Mouse (Mus musculus): Measurements from ENCODE around the gene Cdc42ep4. TPM values are rescaled to one million over a fixed set of nuclear protein-coding genes. Genes with fewer than 3 reads are reported as not detected.

The Cdc42ep4 gene
- polyA plus RNA-seq, 1 experiment from 2014 or later = 102 TPM

DNA sequence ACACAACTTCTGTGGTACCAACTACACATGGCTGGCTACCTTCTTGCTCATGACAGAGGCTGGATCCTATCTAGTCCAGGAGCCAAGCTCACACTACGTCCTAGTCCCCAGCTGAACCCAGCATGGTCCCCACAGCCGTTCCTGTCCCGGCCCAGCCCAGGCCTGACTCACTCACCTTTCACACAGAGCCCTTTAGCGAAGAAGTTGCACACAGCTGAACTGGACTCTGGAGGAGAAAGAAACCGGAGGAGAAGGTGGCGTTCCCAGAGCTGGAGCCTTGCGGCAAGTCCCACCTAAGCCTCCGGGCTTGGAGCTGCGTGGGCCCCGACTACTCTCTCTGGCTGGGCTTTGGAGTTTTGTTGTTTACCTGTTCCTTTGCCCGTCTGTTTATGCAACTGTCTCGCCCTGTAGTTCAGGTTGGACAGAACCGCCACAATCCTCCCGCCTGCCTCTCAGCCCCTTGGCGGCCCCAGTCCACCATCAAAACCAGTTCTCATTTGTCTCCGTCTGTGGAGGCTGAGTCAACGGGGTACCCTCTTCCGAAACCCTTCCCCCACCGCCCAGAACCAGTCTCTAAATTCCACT lies 43.0 kb downstream of the Cdc42ep4 start:
- no peak overlapping the region for H3K4me3 ChIP-seq
- H3K27ac ChIP-seq = no peak overlapping the region
- peaks cover 15% of the 10 kb centered on the region; the same call in 1 of the 2 replicates for H3K27me3 ChIP-seq
- H3K36me3 ChIP-seq = peaks cover 9% of the 10 kb centered on the region
- no peak overlapping the region for H3K9ac ChIP-seq
- 45% methylated on average over 19 of the region's 19 CpGs for WGBS
- no peaks in the 10 kb centered on the region for H3K9me3 ChIP-seq
- no peak for ATAC-seq (ENCODE audit: low FRiP score, low read depth)
- peaks cover 28% of the 10 kb centered on the region for H3K4me1 ChIP-seq
- no peak overlapping the region for H3K4me2 ChIP-seq (replicated peaks)

DNA sequence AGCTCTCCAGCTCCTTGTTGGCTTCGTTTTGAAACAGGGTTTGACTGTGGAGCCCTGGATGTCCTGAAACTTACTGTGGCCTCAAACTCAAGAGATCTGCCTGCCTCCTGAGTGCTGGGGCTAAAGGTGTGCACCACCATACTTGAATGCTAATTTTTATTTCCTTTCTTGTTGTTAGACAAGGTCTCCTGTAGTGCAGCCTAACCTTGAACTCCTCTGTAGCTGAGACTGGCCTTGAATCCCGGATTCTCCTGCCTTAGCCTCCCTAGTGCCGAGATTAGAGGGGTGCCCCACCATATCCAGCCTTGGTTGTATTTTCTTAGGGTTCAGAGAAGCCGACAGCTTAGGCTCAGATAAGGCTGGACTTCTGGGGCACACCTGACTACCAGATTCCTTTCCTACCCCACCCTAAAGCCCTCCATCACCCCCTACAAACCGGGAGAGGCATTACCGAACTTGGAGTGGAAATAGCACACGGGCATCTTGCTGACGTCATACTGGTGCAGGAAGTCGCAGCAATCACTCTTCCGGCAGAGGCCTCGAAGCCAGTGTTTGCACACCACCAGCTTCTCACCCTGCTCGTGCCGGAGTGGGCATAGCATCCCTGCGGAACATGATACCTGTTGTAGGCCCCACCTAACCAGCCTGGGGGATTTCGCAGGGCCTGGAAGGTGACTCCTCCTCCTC lies 45.6 kb downstream of the Cdc42ep4 start:
- no peak for ATAC-seq (ENCODE audit: low FRiP score, low read depth)
- H3K4me3 ChIP-seq = no peak overlapping the region
- H3K9ac ChIP-seq = no peak overlapping the region
- H3K36me3 ChIP-seq = peaks cover 10% of the 10 kb centered on the region
- H3K27me3 ChIP-seq = peaks cover 15% of the 10 kb centered on the region; the same call in 1 of the 2 replicates
- no peaks in the 10 kb centered on the region for H3K9me3 ChIP-seq
- H3K4me1 ChIP-seq = peaks cover 28% of the 10 kb centered on the region
- H3K4me2 ChIP-seq (replicated peaks) = no peak overlapping the region
- WGBS = 84% methylated on average over 15 of the region's 15 CpGs
- H3K27ac ChIP-seq = no peak overlapping the region

DNA sequence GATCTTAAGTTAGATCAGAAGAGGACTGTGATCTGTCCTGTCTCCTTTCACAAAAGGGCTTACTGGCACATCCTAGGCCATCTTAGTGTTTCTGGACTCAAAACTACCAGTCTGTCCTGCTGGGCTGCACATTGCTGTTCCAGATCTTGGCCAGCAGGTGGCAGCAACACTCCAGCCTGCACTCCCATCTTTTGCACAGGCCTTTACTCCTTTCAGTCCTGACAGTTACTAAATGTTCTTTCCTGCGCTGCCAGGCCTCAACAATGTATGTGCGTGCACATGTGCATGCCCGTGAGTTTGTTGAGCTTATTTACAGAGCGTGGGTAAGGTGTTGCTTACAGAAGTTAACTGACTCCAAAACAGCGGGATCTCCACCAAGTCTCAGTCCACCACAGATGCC lies 47.9 kb downstream of the Cdc42ep4 start:
- Histone ChIP-seq H3K4me2 (replicated peaks) (no peak overlapping the region), H3K27me3 (0 out of 2 replicates have a peak, but pooled peaks cover 3% of the 10 kb centered on the region), H3K36me3 (peaks cover 20% of the 10 kb centered on the region), H3K4me1 (peaks cover 6% of the 10 kb centered on the region), H3K27ac (no peak overlapping the region), H3K9ac (no peak overlapping the region), H3K9me3 (no peaks in the 10 kb centered on the region), H3K4me3 (no peak overlapping the region)
- 29% methylated on average over 5 of the region's 5 CpGs for WGBS
- peak; percentile 55; the same call in 1 of the 2 replicates for ATAC-seq (ENCODE audit: low FRiP score, low read depth)

DNA sequence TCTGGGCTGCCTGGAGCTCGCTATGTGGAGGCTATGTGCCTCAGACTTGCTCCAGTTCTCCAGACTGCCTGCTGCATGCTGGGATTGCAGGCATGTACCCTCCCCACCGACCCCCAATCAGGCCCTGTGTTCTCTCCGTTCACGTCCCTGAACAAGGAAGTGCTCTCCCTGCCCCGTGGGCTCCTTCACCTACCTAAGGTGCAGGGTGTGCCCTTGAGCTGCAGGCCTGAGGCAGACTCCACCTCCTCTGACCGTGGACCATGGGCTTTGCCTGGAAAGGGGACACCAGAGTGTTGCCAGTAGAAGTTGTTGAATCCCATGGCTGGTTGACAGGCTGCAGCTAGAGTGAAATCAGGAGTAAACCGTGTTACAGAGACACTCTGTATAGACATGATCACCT lies 52.0 kb downstream of the Cdc42ep4 start:
- no peak overlapping the region for H3K4me3 ChIP-seq
- WGBS = 77% methylated on average over 7 of the region's 7 CpGs

GRCm38 (mm10) chr11:113698013-113698545 lies 53.6 kb downstream of the Cdc42ep4 start:
- no peak for ATAC-seq (ENCODE audit: low FRiP score, low read depth)
- WGBS = 87% methylated on average over 12 of the region's 12 CpGs
- Histone ChIP-seq H3K9ac (no peak overlapping the region), H3K4me2 (replicated peaks) (no peak overlapping the region), H3K9me3 (no peaks in the 10 kb centered on the region), H3K4me3 (no peak overlapping the region), H3K36me3 (peaks cover 65% of the 10 kb centered on the region), H3K27ac (no peak overlapping the region), H3K4me1 (no peaks in the 10 kb centered on the region), H3K27me3 (no peaks in the 10 kb centered on the region)

More for the DNA sequence above, 52.0 kb downstream of the Cdc42ep4 start:
- Histone ChIP-seq H3K36me3 (peaks cover 50% of the 10 kb centered on the region), H3K9me3 (no peaks in the 10 kb centered on the region), H3K4me1 (0 out of 2 replicates have a peak, but pooled peaks cover 4% of the 10 kb centered on the region), H3K27me3 (no peaks in the 10 kb centered on the region), H3K27ac (no peak overlapping the region), H3K4me2 (replicated peaks) (no peak overlapping the region), H3K9ac (no peak overlapping the region)
- ATAC-seq (ENCODE audit: low FRiP score, low read depth) = no peak

GRCm38 (mm10) chr11:113697571-113697970 lies 54.1 kb downstream of the Cdc42ep4 start:
- Histone ChIP-seq H3K4me3 (no peak overlapping the region), H3K4me1 (no peaks in the 10 kb centered on the region), H3K9me3 (no peaks in the 10 kb centered on the region), H3K9ac (no peak overlapping the region), H3K4me2 (replicated peaks) (no peak overlapping the region), H3K27me3 (no peaks in the 10 kb centered on the region), H3K27ac (no peak overlapping the region), H3K36me3 (peaks cover 70% of the 10 kb centered on the region)
- 82% methylated on average over 5 of the region's 5 CpGs for WGBS
- no peak for ATAC-seq (ENCODE audit: low FRiP score, low read depth)

DNA sequence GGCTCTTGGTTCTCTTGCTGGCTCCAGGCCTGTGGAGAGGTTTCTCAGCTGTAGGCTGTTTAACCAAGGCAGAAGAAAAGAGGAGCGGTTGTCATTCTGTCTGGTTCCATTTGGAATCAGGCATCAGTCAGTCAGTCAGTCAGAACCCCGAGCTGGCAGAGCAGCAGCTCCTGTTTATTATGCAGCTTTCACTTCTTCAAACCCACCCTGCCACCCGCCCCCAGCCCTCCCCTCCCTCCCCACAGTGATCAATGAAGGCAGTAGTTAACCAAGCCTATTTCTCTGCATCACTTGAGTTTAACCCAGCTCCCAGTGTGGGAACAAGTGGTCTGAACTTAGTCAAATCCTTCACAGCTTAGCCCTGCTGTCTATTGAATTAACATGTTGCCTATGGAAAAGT lies 59.8 kb downstream of the Cdc42ep4 start:
- no peaks in the 10 kb centered on the region for H3K9me3 ChIP-seq
- 74% methylated on average over 3 of the region's 3 CpGs for WGBS

GRCm38 (mm10) chr11:113691318-113691717 lies 60.4 kb downstream of the Cdc42ep4 start:
- Histone ChIP-seq H3K9me3 (no peaks in the 10 kb centered on the region), H3K4me1 (peaks cover 14% of the 10 kb centered on the region; the same call in 1 of the 2 replicates), H3K36me3 (peaks cover 85% of the 10 kb centered on the region), H3K9ac (no peak overlapping the region), H3K4me3 (no peak overlapping the region), H3K27me3 (no peaks in the 10 kb centered on the region), H3K4me2 (replicated peaks) (no peak overlapping the region), H3K27ac (no peak overlapping the region)
- no peak for ATAC-seq (ENCODE audit: low FRiP score, low read depth)
- WGBS = 80% methylated on average over 5 of the region's 5 CpGs

More for the DNA sequence above, 59.8 kb downstream of the Cdc42ep4 start:
- Histone ChIP-seq H3K36me3 (peaks cover 91% of the 10 kb centered on the region), H3K4me3 (no peak overlapping the region), H3K27me3 (no peaks in the 10 kb centered on the region), H3K4me1 (peaks cover 9% of the 10 kb centered on the region; the same call in 1 of the 2 replicates), H3K9ac (no peak overlapping the region), H3K27ac (no peak overlapping the region), H3K4me2 (replicated peaks) (no peak overlapping the region)
- no peak for ATAC-seq (ENCODE audit: low FRiP score, low read depth)

GRCm38 (mm10) chr11:113690506-113690905 lies 61.2 kb downstream of the Cdc42ep4 start:
- 91% methylated on average over 12 of the region's 12 CpGs for WGBS
- H3K27me3 ChIP-seq = no peaks in the 10 kb centered on the region
- peaks cover 18% of the 10 kb centered on the region for H3K4me1 ChIP-seq
- H3K27ac ChIP-seq = no peak overlapping the region
- no peak overlapping the region for H3K4me3 ChIP-seq
- no peak for ATAC-seq (ENCODE audit: low FRiP score, low read depth)
- no peak overlapping the region for H3K4me2 ChIP-seq (replicated peaks)
- H3K9me3 ChIP-seq = no peaks in the 10 kb centered on the region
- H3K36me3 ChIP-seq = peaks cover 77% of the 10 kb centered on the region
- H3K9ac ChIP-seq = no peak overlapping the region

- Histone ChIP-seq H3K27ac (no peak overlapping the region), H3K27me3 (no peaks in the 10 kb centered on the region), H3K4me2 (replicated peaks) (no peak overlapping the region), H3K9ac (no peak overlapping the region), H3K4me1 (peaks cover 35% of the 10 kb centered on the region), H3K36me3 (peaks cover 42% of the 10 kb centered on the region), H3K4me3 (no peak overlapping the region), H3K9me3 (no peaks in the 10 kb centered on the region)
- ATAC-seq (ENCODE audit: low FRiP score, low read depth) = no peak
- WGBS = 79% methylated on average over 2 of the region's 2 CpGs
These were observed 64.7 kb downstream of the Cdc42ep4 start for GRCm38 (mm10) chr11:113687031-113687430.

DNA sequence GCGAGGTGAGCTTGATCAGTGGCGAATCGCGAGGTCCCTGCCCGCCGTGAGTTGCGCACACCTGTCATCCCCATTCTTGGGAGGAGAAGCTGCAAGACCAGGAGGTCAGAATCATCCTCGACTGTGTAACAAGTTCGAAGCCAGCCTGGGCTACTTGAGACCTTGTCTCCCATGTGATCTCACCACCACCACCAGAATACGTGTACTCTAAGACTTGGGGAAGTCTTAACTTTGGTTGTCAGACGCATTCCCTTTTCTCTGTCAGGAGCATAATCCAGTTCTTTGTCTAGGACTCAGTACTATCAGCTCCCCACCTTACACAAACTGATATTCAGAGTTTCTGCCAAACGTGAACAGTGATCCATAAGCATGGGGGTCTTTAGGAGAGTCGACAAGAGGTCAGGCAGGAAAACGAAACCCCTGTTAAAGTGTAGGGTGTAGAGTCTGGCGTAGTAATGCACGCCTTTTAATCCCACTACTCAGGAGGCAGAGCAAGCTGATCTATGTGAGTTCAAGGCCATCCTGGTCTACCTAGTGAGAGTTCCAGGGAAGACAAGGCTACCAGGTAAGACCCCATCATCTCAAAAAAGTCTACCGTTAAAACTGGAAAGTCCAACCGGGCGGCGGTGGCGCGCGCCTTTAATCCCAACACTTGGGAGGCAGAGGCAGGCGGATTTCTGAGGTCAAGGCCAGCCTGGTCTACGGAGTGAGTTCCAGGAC lies 66.8 kb downstream of the Cdc42ep4 start:
- Histone ChIP-seq H3K27me3 (no peaks in the 10 kb centered on the region), H3K27ac (no peak overlapping the region), H3K9me3 (no peaks in the 10 kb centered on the region), H3K36me3 (peaks cover 24% of the 10 kb centered on the region), H3K4me2 (replicated peaks) (peak overlapping the region; percentile 76), H3K4me1 (peaks cover 35% of the 10 kb centered on the region), H3K9ac (peak overlapping the region; percentile 92), H3K4me3 (peak overlapping the region; percentile 96)
- ATAC-seq (ENCODE audit: low FRiP score, low read depth) = no peak
- WGBS = 42% methylated on average over 25 of the region's 25 CpGs
